Mouse (Mus musculus): ENCODE measurements around the gene Gucy2g.
"Not testable (repeated sequence)": the region's sequence is repeated elsewhere in the genome, so short reads cannot be mapped to it uniquely, and the experiment has no call there.

DNA sequence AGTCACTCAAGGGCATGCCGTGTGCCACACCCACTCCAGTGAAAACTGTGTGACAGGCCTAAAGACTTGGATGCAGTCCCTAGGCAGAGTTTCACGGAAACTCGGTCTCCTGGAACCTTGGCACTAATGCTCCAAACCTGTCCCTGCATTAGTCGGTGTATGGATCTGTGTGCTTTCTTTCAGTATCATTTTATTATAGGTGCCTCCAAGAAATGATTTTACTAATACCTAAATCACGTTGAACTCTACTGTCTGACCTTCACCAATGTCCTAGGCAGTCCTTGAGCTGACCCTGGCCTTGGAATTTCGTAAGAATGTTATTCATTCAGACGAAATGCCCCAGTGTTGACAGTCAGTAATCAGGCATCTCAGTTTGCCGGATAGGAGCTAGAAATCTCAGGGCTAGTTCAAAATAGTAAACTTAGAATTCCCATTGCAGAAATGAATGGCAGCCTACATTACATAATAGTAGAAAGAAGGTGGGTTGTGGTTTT lies 71.8 kb downstream of the Gucy2g start:
- TF ChIP-seq CTCF (IDR thresholded peaks at IDR 0.05; ENCODE audit: borderline replicate concordance, extremely low read depth, insufficient read depth, insufficient read length); POLR2A (IDR thresholded peaks at IDR 0.05; ENCODE audit: borderline replicate concordance, extremely low read depth, insufficient read depth, insufficient read length, poor library complexity, severe bottlenecking): not testable (repeated sequence)

All from brain, embryonic 14.5 days (tissue).